Mouse (Mus musculus) cerebellum, adult 9-11 months (tissue): ENCODE data around the gene Apoc3.

ENCODE experiments used
- DNase-seq: peaks from one replicate; pipeline ENCODE4 v3.0.0; 2022

The Apoc3 gene

DNA sequence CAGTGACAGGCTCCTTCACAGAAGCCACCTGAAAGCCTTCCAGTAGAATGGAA, at the start of gene Apoc3:
Apoc3 (minus strand) TSS at position 41 of the 53 bp plus-strand sequence.
- no peak for DNase-seq

GRCm38 (mm10) chr9:46282631-46283436, 47.4 kb upstream of the Apoc3 start, which contains the start of gene Bud13:
TSS of gene Bud13 (plus strand) at chr9:46283008.
- DNase-seq: peak; percentile 88

DNA sequence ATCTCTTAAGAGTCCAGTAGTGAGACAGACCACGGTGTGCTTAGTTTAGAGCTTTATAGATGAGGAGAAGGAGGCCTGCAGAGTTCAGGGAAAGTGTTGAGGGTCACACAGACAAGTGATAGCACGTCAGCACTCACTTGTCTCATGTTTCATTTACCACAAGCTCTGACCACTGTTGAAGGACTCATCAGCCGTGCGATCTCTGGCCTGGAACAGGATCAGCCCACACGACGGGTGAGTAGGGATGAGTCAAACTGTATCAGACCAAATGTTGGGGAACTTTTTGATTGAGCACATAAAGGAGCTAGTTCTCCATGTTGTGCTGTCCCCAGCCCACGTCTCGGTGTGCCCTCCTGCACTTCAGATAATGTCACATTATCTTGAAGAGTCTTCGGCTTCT, 39.1 kb upstream of the Apoc3 start:
- no peak for DNase-seq

GRCm38 (mm10) chr9:46272677-46273454, 37.4 kb upstream of the Apoc3 start, which contains the start of gene Zpr1:
TSS of gene Zpr1 (plus strand) at chr9:46273064.
- DNase-seq: peak; percentile 90

GRCm38 (mm10) chr9:46272070-46272469, 36.6 kb upstream of the Apoc3 start:
- DNase-seq: no peak

DNA sequence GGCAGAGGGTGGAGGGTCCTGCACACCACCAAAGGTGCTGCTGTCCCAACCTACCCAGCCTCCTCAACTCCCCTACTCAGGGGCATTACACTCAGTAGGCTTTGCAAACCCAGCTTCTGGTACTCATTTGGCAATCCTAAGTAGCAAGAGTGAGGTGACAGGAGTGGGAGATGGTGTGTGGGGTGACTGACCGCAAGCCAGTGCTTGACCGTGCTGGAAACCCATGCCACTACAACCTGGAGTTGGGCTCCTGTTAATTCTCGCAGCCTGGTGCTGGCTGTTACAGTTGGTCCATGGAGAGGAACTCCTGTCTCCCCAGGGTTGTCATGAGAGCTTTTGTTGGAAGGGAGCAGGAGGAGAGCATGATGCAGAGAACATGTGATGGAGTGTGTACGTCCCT, 35.3 kb upstream of the Apoc3 start:
- no peak for DNase-seq

- DNase-seq: no peak
Measured at GRCm38 (mm10) chr9:46269125-46269524, 33.7 kb upstream of the Apoc3 start.

GRCm38 (mm10) chr9:46268343-46268873, 33.0 kb upstream of the Apoc3 start, which contains the start of gene Apoa5:
TSS of gene Apoa5 (plus strand) at chr9:46268633.
- no peak for DNase-seq

GRCm38 (mm10) chr9:46261131-46261530, 25.7 kb upstream of the Apoc3 start:
- no peak for DNase-seq

DNA sequence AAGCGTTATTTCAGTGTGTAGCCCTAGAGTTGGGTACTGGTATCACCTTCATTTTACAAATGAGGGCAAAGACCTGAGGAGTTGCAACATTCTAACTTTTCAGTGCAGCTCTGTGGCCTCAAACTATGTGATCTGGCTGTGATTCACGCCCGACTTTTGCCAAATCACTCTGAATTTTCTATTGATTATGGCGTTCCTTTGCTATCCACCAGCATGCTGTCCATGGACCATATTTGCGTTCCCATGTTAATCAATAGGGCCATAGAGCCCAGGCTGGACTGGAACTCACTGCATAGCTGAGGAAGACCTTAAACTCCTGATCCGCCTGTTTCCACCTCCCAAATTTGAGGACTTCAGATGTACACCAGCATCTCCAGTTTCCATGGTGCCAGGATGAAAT, 23.7 kb upstream of the Apoc3 start:
- DNase-seq: no peak

DNA sequence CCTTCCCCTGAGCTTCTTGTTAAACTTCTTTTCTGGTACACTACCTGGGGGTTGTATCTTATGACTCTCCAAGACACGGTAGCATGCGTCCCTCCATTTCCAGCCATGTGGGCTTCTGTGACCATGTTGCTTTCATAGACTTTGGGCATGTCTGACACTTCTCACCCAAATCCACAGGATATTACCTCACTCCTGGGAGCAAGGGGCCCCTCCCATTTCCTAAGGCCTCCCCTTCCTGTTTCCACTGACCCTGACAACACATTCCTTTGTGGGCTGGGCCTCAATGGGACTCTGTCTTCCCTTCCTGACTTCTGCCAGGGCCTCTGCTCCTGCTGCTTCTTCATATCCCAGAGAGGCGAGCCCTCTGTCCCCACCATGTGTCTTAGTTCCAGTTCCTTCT, 22.1 kb upstream of the Apoc3 start:
- no peak for DNase-seq

DNA sequence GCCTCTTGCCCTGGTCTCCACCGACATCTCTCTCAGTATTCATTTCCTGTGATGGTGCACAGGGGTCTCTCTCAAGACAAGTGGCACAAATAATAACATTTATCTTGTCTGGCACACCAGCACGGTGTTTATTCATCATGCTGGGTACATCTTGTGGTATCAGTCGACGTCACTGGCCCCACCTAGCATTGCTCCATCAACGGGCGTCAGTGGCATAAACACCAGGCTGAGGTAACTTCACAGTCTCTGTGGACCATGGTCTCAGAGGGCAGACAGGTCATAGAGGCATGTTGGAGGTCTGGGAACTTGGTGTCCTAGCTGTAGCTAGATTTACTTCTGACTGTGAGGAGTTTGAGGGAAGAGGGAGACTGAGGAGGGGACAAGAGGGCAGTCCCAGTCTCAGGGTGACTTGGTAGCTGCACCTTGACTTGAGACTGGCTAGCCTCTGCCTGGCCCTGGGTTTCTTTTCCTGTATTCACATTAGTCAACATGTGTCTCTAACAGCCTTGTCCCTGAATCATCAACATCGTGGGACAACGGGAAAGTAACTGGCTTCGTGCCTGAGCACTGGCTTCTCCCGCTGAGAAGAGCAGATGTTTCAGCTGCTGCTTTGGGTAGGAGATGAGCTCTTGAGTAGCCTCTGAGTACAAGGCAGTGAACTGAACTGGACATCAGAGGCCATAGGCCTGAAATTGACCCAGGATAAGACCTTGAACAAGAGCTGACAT, 21.4 kb upstream of the Apoc3 start:
- DNase-seq: no peak

- no peak for DNase-seq
Measured at GRCm38 (mm10) chr9:46256177-46256576, 20.7 kb upstream of the Apoc3 start.

DNA sequence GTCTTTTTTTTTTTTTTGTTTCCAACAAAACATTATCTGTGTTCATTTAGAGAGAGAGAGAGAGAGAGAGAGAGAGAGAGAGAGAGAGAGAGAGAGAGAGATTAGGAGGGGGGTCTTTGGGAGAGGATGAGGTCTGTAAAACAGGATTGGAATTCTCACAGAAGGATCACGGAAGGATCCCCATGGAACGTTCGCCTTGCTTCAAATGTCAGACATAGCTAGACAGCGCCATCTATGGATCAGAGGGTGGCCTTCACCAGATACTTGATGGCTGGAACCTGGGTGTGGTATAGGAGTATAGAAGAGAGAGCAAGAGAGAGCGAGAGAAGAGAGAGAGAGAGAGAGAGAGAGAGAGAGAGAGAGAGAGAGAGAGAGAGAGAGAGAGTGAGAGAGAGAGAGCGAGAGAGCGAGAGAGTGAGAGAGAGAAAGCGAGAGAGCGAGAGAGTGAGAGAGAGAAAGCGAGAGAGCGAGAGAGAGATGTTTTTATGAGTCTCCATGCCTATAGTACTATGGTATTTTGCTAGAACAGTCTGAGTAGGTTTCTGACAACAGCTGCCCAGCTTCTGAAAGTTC, 11.4 kb upstream of the Apoc3 start:
- DNase-seq: peak; percentile 65

DNA sequence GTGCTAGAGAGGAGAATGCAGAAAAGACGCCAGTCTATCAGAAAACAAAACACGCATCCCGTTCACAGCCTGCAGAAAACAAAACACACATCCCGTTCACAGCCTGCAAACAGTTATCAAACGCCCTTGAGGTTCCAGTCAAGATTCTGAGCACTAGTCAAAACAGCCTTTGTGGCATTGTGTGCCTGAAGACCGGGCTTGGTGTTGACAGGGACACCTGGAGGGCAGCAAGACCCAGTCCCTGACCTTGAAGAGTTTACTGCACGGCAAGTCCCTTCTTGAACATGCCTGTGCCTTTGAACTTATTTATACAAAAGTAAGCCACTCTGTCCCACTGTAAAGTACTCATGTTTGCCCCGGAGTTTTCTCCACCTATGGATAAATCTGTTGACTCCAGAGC, 8.1 kb upstream of the Apoc3 start:
- no peak for DNase-seq

DNA sequence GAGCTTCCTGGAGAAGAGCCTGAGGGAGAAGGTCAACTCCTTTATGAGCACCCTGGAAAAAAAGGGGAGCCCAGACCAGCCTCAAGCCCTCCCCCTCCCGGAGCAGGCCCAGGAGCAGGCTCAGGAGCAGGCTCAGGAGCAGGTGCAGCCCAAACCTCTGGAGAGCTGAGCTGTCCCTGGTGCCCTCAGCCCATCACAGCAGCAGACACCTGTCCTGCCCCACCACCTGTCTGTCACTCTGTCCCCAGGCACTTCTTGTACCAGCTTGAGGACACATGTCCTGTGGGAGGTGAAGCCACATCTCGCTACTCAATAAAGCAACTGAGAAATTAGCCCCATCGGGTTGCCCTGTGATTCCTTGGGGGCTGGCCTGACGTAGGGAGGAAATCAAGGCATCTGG, 7.7 kb upstream of the Apoc3 start:
- no peak for DNase-seq

DNA sequence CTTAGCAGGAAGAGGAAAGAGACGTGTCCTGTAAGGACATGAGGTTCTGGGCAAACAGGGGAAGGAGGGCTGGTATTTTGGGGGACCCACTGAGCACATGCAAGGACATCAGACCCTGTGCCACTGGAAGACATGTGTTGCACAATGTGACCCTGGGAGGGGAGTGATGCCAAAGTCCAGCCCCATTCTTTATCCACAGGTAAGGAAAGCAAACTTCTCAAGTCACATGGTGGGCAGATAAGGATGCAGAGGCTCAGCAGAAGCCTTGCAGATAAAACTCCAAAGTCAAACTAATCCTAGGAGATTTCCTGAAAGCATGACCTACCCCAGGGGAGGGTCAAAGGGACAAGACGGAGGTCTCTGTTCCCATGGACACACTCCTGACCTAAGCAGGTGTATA, 6.4 kb upstream of the Apoc3 start:
- no peak for DNase-seq

DNA sequence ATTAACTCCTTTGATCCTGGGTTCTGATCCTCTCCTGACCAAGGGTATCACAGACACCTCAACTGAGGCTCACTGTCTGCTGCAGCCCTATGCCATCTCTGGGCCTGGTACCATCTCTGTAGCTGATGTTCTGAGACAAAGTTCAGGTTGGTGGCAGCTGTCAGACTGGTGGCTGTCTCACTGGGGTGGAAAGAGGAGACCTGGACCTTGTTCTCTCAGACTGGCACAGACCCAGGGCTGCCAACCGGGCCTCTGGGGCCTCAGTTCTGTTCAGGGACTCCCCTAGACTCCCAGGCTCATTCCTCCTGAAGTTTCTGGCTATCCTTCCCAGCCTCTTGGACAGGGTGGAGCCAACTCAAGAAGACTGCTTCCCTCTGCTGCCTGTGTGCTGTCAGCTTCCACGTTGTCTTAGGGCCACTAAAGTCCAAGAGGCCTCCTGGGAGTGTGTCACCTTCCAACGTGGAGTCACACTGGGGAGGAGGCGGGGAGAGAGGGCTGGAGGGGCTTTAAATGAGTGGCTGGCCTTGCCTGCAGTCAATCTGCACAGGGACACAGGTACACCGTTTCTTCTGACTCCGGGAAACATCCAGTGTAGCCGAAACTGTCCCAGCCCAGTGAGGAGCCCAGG, 5.2 kb upstream of the Apoc3 start, which contains the start of gene Apoa4:
Apoa4 (plus strand) TSS at position 171 of the 628 bp plus-strand sequence.
- no peak for DNase-seq

DNA sequence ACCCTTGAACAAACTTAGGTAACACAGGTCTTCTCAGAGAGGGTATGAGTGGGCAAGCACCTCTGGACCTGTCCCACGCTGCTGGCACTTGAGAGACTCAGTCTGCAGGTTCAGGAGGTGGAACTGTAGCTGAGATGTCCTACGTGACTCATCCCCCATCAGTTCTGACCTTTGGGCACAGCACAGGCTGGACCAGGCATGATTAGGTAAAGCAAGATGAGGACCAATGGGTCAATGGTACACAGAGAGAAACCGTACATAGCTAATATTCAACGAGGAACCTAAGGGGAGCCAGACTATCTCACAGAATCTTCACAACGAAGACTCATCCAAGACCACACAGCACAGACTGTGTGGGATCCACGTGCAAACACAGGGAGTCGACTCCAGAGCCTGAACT, 3.4 kb upstream of the Apoc3 start:
- no peak for DNase-seq

DNA sequence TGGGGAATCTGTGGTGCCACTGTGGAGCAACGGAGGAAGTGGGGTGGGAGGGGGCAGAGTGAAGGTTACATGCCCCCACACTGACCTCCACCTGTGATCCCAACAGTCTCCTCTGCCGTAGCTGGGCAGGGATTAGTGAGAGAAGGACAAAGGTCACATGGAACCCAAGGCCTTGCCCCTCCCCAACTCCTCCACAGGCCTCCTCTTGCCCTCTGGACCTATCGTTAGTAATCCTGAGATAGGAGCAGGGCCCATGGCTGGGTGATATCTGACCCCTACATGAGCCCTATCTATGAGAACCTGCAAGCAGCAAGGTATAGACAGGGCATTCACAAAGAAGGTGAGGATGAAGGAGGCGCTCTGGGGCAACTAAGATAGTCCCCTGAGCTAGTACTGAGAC, 213 bp upstream of the Apoc3 start:
- DNase-seq: no peak

- peak; percentile 64 for DNase-seq
Measured at GRCm38 (mm10) chr9:46235196-46235595, 240 bp downstream of the Apoc3 start.

- DNase-seq: peak; percentile 52
Measured at GRCm38 (mm10) chr9:46230450-46230975, 4.9 kb downstream of the Apoc3 start.
